Mouse (Mus musculus): ENCODE results near the gene Focad. TPM values are rescaled to one million over a fixed set of nuclear protein-coding genes. Genes with fewer than 3 reads are reported as not detected.
"Not testable (repeated sequence)": the region's sequence is repeated elsewhere in the genome, so short reads cannot be mapped to it uniquely, and the experiment has no call there.

Focad gene
- total RNA-seq, 2 experiments from 2014 or later, result 4.9 to 18.8 TPM

- ATAC-seq (replicated peaks; ENCODE audit: low FRiP score, poor library complexity, severe bottlenecking), result no peak
These were observed 275.5 kb downstream of the Focad start for GRCm38 (mm10) chr4:88369951-88370350.

DNA sequence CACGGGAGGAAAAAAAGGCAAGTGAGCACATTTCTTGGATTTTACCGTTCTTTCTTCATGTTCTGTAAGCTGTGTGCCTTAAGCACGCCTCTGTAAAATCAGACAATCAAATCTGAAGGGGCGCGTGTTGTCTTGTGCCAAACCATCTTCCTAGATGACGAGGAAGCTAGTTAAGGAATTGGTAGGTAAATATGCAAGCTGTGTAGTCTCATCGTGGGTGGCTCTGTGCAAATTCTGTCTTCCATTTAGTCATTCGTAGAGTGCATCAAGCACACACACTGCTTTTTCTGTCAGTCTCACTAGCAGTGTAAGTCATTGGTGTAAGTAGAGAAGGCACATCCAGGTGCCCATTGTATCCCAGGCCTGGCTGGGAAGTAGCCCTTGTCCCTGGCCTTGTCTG lies 276.4 kb downstream of the Focad start:
- no peak for ATAC-seq (replicated peaks; ENCODE audit: low FRiP score, poor library complexity, severe bottlenecking)

DNA sequence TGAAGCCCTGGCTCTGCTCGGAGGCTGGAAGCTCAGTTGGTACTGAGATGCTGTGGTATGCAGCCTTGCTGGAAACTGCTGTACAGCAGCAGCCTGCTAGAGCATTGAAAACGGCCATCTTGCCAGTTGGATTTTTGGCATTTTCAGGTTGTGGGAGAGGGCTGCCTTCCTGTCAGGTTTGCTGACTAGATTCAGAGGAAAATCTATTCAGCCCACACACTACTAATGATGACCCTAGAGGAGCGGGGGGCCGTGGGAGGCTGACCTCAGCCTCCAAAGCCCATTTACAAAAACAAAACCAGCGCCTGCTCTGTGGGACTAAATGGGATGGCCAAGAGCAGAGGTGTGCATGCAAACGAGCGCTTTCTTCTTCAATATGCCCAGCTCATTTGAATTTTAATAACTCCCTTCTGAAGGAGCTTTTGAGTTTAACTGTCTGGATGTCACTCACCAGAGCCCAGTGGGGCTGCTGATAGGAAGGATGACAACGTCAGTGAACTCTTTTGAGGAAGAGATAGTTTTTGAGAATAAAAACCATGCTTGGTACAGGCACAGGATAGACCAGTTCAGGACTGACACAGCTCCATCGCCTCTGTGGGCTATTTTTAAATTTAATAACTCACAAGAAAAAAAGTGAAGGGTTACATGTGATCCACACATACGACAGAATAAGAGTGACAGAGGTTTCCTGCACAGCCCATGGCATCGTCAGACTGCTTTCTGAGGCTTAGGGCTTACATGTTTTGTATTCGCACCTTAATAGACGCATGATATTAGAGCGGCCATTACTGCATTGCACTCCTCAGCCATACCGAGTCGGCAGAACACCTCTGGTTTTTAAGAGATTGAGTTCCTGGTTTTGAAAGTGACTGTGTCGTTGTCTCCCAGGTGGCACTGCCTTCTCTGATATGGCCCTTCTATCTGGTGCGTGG lies 278.1 kb downstream of the Focad start:
- no peak for ATAC-seq (replicated peaks; ENCODE audit: low FRiP score, poor library complexity, severe bottlenecking)

- no peak for ATAC-seq (replicated peaks; ENCODE audit: low FRiP score, poor library complexity, severe bottlenecking)
These were observed 295.6 kb downstream of the Focad start for GRCm38 (mm10) chr4:88390036-88390435.

- ATAC-seq (replicated peaks; ENCODE audit: low FRiP score, poor library complexity, severe bottlenecking), result not testable (repeated sequence)
These were observed 296.2 kb downstream of the Focad start for GRCm38 (mm10) chr4:88390596-88390995.

- ATAC-seq (replicated peaks; ENCODE audit: low FRiP score, poor library complexity, severe bottlenecking), result no peak
These were observed 301.3 kb downstream of the Focad start for GRCm38 (mm10) chr4:88395717-88396116.

- no peak for ATAC-seq (replicated peaks; ENCODE audit: low FRiP score, poor library complexity, severe bottlenecking)
These were observed 302.6 kb downstream of the Focad start for GRCm38 (mm10) chr4:88396995-88397521.

- no peak for ATAC-seq (replicated peaks; ENCODE audit: low FRiP score, poor library complexity, severe bottlenecking)
These were observed 306.0 kb downstream of the Focad start for GRCm38 (mm10) chr4:88400302-88400991.

DNA sequence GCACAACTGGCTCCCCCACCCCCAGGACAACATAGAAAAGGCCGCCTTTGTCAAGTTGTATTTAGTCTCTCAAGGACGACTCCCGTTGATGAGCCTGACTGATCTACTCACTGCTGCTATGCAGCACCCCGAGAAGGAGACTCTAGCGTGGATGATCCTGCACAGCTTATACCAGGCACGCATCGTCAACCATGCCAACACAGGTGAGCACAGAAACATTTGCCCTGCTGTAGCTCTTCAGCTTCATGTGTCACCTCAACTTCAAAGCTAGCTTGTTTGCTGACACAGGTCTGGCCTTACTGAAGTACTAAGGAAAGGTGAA lies 306.5 kb downstream of the Focad start:
- no peak for ATAC-seq (replicated peaks; ENCODE audit: low FRiP score, poor library complexity, severe bottlenecking)

DNA sequence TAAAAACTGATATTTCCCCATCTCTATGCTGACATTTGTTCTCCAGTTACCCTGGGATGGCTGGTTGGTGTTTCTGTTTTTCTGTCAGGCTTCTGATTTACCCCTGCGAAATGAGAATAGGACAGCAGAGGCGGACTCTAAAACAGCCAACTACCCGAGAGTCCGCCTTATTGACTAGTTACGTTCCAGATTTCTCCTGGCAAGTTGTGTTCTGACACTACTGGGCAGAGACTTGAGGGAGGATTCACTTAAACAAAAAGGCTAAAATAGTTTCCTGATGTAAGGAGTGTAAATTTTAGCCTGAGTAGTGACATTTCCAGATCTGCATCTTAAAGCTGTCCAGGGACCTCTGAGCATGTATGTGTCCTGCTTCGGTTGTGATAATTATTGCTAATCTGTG lies 308.5 kb downstream of the Focad start:
- no peak for ATAC-seq (replicated peaks; ENCODE audit: low FRiP score, poor library complexity, severe bottlenecking)

DNA sequence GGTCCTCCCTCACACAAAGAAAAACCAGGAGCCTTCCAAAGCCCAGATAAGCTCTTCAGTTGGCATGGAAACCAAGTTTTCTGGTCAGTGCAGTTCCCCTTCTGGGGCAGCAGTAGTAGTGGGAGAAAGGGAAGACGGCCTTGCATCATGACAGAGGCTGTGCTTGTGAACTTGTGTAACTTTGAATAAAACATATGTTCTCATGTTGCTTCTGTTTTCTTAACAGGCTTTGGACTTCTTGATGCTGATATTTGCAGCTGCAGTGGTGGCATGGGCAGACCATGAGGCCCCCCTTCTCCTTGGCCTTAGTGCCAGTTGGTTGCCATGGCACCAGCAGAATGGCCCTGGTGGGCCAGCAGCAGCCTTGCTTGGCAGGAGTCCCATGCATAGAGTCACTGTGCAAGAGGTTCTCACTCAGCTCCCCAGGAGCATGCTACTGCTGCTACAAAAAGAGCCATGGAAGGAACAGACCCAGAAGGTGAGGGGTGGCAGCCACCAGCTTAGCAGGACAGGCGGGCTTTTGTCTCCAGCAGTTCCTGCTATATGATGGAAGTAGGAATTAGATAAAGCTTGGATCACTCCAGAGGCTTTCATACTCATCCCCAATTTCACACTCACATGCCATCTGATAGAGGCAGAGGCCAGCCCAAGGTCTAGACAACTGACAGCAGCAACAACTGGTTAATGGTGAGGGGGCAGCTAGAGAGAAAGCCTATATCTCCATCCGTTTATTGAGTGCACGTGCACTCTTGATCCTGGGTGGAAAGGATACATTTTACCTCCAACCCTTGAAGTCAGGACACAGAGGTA lies 312.7 kb downstream of the Focad start:
- no peak; the same call in 1 of the 2 replicates for ATAC-seq (replicated peaks; ENCODE audit: low FRiP score, poor library complexity, severe bottlenecking)

- ATAC-seq (replicated peaks; ENCODE audit: low FRiP score, poor library complexity, severe bottlenecking), result no peak
These were observed 314.9 kb downstream of the Focad start for GRCm38 (mm10) chr4:88409279-88409678.

- no peak for ATAC-seq (replicated peaks; ENCODE audit: low FRiP score, poor library complexity, severe bottlenecking)
These were observed 317.9 kb downstream of the Focad start for GRCm38 (mm10) chr4:88412331-88412730.

DNA sequence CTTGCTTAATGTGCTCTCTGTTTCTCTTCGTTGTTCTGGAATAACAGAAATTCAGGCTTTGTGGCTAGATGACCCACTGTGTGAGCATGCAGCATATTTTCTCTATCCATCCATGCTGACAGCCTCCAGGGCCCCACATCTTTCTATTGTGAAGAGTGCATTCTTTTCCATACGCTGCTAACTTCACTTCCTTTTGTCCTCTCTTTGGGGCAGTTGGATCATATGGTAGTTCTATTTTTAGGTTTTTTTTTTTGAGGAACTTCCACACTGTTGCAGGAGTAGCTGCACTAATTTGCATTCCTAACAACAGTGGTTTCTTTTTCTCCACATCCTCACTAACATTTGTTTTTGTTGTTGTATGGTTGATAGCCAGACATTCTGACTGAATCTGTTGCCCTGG lies 320.6 kb downstream of the Focad start:
- ATAC-seq (replicated peaks; ENCODE audit: low FRiP score, poor library complexity, severe bottlenecking), result no peak

DNA sequence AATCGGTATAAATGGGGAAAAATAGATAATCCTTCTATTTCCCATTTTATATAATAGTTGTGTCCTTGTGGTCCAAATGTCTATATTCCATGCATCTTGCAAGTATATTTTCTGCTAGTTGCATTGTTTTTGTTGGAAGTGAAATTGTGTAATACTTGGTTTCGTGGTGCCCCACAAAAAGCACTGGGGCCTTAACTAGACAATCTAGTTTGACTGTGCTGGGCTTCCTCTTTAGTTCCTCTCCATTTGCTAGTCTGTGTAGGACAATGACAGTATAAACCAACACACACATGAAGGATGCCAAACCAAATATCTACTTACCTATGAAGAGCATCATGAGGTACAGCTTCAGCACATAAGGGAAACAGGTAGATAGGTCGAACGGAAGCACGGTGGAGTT lies 324.9 kb downstream of the Focad start:
- no peak for ATAC-seq (replicated peaks; ENCODE audit: low FRiP score, poor library complexity, severe bottlenecking)

GRCm38 (mm10) chr4:88424563-88424962 lies 330.1 kb downstream of the Focad start:
- no peak for ATAC-seq (replicated peaks; ENCODE audit: low FRiP score, poor library complexity, severe bottlenecking)

DNA sequence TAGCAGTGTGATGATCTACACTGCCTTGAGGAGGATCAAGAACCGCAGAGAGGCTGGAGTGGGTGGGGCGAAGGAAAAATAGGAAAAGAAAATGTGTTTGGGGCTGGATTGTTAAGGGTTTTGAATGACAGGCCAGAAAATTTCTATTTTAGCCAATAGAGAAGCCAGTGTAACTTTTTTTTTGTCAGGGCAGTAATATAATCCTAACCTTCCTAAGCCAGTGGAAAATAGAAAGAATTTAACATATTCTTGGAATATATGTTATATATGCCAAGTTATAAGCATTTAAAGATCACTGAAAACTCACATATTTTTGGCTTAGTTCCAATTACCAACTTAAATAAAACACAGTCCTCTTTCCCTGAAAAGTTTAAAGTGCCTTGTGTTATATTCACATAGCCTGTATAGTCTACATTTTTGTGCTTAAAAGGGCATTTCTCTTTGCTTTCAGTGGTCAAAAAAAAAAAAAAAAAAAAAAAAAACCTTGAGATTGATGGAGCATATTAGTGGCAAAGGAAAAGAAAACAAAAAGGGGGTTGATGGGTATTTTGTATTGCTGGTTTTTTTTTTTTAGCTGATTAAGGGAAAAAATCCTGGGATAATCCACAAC lies 333.3 kb downstream of the Focad start:
- ATAC-seq (replicated peaks; ENCODE audit: low FRiP score, poor library complexity, severe bottlenecking), result no peak

DNA sequence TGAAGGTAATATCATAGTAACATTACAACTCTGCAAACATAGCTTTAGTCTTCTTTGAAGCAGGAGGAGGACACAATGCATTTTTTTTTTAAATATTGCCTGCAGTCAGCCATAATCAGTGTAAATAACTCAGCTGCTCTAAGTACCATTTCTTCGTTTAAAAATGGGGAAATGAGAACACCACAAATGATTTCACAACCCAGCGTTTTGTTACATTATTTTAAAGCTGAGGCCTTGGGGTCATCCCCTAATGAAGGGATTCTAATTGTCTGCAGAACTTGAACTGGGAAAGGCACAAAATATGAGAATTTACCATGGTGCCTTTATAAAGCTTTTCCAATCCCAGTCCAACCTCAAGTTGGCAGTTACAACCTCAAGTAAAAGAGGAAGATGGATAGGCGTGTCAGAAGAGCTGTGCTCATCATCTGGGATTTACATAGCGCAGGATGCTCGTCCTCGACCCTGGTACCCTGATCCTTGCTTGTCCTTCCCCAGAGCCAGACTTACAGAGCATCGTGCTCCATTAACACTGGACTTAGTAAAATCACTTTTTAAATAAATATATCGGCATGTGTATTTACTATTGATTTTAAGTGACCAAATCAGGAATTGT lies 338.1 kb downstream of the Focad start:
- no peak for ATAC-seq (replicated peaks; ENCODE audit: low FRiP score, poor library complexity, severe bottlenecking)

GRCm38 (mm10) chr4:88436593-88437165 lies 342.2 kb downstream of the Focad start:
- ATAC-seq (replicated peaks; ENCODE audit: low FRiP score, poor library complexity, severe bottlenecking), result no peak
